Mouse (Mus musculus): ENCODE data around the gene 4933428G20Rik.

The 4933428G20Rik gene

DNA sequence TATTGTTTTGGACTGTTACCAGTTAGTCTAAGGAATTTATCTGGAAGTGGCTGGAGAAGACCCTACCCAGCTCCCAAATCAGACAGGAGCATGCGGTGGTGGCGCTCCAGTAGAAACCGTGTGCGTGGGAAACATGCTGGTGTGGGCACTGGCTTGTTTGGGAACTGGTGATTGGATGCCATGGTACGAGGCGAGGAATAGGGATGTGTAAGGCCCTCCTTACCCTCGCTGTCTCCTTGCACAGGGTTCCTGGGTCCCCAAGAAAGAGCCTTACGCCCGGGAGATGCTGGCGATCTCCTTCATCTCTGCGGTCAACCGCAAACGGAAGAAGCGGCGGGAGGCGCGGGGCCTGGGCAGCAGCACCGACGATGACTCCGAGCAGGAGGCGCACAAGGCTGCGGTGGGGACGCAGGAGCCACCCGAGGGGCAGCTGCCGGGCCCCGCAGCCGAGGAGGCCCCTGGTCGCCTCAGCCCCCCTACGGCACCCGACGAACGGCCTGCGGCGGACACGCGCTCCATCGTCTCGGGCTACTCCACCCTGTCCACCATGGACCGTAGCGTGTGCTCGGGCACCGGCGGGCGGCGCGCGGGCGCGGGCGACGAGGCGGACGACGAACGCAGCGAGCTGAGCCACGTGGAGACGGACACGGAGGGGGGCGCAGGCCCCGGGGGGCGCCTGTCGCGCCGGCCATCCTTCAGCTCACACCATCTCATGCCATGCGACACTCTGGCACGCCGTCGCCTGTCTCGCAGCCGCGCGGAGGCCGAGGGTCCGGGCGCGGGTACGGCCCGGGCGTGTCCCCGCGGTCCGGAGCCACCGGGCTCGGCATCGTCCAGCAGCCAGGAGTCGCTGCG, at the start of gene 4933428G20Rik:
4933428G20Rik (minus strand) TSS at position 476 of the 855 bp plus-strand sequence.
- DNase-seq = no peak

DNA sequence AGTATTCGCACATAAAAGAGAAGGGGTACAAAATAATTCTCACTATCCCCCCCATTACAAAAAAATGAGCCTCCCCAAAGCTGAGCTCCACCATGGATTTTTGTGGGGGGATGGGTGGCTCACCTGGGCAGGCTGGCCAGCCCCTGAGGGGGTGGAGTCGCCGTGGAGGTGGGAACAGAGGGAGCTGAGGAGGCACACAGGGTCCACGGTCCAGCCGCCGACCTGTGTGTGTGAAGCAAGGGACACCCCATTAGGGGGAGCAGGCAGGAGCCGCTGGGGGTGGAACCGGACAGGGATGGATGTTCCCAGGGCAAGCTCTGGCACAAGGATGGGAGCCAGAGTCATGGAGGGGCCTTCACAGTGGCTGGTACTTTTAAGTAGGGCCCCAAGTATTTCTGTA, 48.6 kb upstream of the 4933428G20Rik start:
- no peak for DNase-seq

DNA sequence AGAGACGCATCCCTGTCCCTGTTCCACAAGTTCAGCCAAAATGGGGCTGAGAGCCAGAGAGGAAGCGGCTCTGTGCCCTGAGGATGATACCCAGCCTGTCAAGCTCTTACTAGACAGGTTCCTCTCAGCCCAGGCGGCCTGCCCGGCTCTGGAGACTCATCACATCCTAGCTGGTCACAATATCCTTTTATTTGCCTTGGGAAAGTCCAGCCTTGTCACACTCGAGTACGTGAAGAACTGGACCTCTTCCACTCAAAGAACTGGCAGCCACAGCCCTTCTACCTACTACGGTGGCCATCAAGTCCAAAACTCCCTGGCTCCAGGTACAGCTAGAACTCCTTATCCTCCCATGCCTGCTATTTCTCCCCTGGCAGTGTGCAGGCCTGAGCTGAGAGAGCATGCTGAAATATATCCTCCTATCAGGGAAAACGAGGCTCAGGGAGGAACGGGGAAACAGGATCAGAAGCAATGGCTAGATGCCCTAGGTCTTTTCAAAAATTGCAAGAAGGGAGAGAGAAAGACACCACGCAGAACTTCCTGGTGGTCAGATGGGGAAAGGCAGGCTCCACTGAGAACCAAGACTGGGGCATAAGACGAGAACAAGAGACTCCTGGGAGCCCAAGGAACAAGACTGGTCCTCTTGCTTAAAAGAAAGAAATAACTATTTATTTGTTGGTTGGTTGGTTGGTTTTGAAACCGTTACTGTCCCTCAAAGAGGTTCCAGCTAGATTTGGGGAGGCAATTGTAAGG, 48.0 kb upstream of the 4933428G20Rik start:
- DNase-seq = no peak

DNA sequence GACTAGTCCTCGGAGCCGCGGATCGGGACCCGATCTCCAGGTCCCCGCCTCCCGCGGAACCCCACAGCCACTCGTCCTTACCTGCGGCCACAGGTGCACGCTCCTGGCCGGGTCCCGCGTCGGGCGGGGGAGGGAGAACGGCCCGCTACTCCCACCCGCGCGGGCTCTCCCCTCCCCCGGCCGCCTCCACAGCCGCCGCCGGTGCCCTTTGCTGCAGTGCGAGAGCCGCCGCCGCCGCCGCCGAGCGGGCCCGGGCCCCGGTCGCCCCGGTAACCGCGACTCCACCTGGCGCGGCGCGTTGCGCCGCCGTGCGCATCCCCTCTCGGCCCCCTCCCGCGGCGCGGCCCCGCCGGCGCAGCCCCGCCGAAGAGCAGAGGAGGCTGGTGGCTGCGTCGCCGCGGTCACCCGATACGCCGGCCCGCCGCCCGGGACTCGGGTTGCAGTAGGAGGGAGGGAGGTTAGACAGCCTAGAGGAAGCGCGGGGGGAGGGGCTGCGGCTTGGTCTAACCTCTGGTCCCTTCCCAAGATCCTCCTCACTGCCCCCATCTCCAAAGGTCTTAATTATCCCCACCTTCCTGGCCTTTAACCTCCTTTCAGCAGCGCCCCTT, 46.8 kb upstream of the 4933428G20Rik start:
- no peak for DNase-seq

DNA sequence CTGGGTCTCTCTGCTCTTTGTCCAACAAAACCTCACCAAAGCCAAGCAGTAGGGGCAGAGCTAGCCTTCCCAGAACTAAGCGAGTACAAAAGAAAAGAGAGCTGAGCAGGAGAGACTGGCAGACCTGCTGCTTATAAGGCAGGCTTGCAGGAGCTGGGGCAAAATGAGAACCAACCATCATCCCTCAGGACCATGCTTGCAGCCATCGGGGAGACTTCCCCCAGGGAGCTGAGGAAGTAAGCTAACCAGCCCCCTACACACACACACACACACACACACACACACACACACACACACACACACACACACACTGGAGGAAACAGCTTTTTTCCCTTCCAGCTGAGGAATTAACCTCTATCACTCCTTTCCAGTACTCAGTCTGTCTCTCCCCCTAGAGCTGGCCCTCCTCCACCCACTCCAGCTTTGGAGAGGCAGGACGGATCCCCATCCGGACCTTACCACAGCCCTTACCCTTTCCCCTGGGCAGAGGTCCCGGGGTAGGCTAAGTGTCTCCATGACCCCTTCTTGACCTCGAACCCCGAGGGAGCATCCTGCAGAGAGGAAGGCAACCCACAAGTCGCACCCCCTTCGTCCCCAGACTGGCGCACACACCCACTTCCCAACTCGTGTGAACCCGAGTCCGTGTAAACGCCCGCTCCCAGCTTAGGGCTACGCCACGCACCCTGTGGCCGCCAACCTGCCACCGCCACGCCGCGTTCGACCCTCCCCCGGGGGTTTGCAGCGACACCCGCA, 45.8 kb upstream of the 4933428G20Rik start:
- DNase-seq = no peak

DNA sequence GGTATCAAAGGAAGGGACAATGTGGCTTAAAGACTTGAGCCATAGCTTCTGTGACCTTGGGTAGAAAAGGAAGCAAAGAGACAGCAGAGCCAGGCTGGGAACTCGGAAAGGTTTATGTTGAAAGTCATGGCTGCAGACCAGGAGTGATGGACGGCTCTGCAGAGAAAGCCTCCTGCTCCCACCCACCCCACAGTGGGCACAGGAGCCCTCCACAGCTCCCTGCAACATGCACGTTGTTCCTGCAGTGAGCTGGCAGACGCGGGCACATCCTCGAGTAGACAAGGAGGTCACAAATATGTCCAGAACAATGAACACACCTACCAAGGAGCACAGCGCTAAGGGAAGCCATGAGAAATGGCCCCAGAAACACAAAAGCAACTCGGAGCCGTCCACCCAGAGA, 43.7 kb upstream of the 4933428G20Rik start:
- DNase-seq = no peak

DNA sequence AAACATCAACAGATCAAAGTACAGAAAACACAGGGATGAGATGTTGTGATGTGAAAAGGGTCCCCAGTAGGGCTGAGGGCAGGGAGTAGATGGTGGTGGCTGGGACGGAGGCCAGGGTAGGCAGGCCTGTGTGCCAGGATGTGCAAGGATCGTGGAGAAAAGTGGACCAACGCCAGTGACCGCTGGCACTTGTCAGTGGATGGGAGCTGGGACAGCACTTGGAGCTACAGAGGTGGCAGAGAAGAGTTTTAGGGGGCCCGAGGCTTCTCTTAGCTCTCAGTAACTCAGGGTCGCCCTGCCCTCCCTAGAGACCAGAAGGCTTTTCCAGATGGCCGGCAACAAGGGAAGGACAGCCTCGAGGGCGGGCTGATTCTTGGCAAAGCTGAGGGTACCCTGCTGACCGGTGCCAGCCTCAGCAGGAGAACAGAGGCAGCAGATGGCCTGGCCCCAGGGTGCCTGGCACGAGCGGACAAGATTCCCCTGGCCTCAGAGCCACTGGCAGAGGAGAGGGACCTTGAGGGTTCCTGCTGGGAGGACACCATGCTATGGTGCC, 43.1 kb upstream of the 4933428G20Rik start:
- no peak for DNase-seq

DNA sequence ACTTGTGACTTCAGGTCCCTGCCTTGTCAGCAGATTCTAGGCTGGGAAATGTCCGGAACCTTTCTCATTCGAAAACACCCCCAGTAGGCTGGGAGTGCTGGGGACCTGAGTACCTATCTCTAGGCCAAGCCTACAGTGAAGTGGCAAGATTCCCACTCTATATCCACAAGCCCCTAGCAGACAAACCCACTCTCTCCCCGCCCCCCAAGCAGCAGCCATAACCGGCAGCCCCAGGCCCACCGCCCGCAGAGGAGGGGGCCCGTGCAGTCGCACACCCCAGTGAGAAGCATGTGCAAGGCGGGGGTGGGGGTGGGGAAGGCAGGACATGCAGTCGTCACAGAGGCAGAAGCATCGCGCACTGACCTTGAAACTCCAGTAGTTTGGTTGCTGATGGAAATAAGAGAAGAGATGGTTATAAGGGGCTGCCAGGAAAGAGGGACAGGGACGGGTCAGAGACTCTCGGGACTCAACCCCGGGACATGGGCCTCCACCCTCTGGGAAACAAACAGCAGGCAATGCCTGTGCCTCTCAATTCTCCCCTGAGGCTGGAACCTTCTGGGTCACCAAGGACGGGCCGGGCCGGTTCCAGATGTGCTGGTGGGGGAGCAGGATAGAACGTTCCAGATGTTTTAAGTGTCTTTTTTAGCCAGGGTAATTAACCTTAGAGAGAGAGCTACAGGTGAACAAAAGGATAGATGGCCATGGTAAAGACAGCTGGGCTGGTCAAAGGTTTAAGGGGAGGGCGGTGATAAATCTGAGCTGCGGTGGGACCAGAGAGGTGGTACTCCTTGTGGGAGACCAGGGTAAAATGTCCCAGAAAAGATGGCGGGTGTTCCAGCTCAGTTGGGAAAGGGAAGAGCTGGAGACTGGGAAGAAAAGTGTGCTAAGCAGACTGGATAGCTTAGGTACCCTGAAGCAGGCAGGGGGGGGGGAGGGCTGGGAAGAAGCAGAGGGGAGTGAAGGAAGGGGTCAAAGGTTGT, 42.3 kb upstream of the 4933428G20Rik start:
- DNase-seq = no peak

DNA sequence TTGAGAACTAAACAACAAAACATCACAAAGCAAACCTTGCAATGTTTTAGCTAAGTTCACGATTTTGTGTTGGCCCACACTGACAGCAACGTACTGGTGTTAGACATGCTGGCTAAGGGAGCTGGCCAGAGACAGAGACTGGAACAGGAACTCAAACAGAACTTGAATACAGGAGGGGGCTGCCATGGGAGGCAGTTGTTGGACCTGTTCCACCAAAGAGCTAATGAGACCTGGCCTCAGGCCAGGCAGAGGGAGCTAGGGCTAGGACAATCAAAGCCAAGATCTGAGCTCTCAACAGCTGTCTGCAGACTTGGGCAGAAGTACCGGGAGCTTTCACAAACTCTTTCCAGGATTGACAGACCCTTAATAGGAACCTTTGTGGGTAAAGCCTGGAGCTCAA, 40.5 kb upstream of the 4933428G20Rik start:
- DNase-seq = peak; percentile 48

DNA sequence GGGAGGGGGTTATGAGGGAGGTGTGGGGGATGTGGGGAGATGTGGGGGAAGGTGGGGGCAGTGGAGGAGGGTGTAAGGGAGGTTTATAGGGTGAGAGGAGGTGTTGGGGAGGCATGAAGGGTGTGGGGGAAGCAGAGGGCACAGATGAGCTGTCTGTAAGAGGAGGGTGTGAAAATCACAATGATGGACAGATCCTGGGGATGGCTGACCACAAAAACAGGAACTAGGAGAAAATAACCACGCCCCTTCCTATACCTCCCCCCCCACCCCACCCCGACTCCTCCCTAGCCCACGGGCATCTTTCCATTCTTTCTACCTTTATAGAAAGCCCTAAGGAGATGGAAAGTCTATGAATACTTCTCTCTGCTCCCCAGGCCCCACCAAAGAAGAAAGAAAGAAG, 40.0 kb upstream of the 4933428G20Rik start:
- DNase-seq = no peak

DNA sequence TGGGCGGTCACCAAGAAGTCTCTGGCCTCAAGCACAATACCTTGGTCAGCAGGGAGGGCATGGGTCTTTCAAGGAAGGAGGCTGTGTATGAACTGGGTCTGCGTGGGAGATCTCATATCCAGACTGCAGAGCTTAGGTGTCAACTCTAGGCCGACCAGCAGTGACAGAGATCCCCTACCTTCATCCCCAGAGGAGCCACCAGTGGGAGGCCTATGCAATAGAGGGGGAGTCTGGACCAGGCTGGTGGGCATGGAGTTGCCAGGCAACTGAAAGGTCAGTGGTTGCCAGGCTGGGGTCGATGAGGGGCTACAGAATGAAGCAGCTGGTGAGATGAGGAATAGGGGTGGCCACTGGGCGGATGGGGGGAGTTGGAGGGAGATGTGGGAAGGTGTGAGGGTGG, 39.5 kb upstream of the 4933428G20Rik start:
- DNase-seq = no peak

DNA sequence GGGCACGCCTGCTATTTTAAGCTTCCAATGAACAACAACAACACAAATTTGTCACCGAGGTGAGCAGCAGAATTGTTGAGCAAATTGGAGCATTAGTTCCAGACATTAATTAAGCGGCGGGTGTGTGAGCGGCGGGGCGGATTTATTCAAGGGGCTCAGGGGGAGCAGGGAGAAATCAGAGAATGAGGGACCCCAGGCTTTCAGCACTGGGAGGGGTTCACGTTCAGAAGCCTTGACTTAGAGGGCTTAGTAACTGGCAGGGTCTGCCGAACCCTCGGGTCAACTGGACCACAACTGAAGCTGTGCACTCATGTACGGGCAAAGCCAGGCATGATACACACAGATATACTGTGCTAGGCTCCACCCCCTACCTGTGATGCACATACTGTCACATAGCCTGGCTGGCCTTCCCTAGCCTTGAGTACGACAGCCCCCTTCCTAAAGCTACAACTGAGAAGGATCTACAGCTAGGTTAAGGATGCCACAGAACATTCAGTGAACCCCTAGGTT, 37.5 kb upstream of the 4933428G20Rik start:
- no peak for DNase-seq

DNA sequence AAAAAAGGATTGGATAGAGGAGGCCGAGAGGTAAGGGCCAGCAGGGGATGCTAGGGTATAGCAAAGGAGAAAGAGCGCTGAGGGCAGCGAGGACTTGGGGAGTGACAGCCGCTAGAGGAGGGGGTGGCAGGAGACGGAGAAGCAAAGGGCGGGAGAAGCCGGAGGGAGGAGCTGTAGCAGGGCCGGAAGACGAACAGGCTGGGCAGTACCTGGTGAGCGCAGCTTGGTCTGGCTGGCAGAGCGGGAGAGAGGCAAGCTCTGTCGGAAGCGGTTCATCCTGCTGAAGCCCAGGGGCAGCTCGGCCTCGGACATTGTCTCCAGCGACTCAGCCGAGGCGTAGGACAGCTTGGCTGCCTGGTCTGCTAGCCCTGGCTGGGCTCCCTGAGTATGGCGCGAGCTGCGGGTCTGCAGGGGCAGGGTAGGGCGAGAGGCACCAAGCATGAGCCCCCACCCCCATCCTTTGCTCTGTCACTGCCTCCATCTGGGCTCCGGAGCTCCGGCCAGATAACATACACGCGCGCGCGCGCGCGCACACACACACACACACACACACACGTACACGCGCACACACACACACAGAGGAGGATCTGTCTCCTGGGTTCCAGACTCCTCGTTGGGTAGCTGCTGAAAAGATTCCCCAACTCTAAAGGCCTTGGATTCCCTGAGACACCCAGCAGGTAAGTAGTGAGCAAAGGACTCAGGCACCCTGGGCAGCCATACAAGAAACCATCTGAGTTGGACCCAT, 36.9 kb upstream of the 4933428G20Rik start:
- DNase-seq = no peak

DNA sequence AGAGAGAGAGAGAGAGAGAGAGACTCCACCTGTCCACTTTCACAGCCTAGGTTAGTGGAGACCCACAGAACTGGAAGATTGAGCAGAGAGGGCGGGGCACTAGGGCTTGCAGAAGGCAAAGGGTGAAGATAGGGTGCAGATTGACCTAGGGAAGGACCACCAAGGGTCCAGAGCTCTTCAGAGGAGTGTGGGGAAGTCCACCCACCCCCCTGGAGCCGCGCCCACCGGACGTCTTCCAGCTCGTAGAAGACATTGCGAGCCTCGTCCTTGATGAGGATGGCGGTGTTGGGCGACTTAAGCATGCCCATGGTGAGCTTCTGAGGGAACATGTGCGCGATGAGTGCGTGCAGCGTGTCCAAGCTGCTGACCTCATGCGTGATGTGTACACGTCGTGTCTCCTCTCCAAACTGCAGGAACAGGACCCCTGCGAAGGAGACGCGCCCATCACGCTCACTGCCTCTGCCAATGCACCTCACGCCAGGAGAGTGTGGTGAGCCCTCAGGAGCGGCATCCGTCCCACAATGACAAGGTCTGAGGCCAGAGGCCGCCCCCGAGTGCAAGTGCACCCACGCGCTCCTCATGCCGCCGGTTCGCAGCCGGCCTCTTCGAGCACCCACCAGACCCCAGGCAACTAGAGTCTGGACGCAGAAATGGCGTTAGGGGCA, 36.1 kb upstream of the 4933428G20Rik start:
- DNase-seq = no peak

DNA sequence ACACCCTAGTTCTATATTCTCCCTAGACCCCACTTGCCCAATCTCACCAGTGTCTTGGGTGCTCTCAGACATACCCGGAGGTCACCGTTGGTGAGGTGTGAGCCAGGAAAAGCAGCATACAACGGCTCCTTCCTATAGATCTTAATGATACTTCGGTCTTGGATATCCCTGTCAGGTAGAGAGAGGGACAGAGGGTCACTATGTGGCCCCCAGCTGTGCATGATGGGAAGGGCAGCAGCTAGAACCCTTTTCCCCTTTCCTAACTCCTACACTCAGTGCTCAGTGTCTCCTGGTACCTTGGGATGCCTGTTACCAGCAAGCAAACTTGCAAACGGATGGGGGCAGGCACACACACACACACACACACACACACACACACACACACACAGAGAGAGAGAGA, 35.5 kb upstream of the 4933428G20Rik start:
- DNase-seq = no peak

DNA sequence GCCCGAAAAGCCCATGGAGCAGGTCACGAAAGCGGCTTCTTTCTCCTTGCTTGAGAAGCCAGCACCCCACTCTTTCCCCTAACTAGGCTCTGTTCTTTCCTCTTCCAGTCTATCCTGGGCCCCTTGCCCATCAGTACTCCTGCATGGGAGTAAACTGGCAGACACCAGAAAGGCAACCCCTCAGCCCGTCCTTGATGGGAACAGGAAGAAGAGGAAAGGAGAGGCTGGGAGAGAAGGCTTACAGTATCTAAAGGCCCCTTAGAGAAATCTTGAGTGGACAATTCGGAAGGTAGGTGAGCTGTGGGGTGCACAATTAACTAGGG, 35.1 kb upstream of the 4933428G20Rik start:
- DNase-seq = no peak

DNA sequence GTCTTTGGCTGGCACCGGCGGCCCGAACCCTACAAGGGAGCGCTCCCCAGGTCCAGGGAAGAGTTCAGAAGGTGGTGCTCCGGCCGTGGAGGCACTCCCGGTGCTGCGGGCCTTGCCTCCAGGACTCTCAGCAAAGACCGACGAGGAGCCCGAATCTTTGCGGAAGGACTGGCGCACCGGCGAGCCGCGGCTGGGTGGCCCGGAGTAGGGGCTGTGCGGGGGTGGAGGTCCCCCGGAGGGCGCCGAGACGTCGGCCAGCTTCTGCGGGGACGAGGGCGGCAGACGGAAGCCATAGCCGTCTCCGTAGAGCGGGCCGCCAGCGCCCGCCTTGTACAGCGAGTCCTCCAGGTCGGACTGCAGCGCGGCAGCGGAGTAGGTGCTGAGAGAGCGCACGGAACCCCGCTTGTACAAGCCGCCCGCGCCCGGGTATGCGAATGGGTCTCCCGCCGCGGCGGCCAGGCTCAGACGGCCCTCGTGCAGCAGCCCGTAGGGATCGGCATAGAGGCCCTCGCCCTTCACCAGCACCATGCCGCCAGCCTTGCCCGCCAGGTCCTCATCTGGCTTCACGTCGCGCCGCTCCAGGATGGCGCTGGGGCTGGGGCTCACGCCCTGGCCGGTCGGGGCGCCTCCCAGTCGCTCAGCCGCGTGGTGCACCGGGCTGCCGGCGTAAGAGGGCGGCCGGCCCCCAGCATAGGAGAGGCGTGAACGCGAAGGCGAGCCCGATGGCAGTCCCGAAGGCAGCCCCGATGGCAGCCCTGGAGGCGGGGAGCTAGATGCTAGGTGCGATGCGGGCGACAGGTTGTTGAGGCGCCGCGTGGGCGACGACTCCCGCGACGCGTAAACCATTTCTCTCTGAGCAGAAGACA, 34.5 kb upstream of the 4933428G20Rik start:
- DNase-seq = no peak

DNA sequence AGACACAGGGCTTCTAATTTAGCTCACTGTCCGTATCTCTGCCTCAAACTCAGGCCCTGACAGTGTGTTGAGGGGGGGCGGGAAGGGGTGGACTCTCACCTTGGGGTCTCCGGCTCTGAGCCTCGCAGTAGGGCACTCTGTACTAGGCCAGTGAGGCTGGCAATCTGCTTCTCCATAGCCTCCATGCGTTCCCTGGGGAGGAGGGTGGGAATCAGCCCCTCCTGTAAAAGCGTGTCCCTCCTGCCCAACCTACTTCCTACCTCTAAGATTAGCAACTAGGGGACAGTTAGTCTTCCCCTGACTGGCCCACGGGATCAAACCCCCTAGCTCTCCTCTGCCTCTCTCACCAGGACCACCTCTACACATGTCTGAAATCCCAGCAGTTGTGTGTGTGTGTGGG, 33.5 kb upstream of the 4933428G20Rik start:
- DNase-seq = no peak

DNA sequence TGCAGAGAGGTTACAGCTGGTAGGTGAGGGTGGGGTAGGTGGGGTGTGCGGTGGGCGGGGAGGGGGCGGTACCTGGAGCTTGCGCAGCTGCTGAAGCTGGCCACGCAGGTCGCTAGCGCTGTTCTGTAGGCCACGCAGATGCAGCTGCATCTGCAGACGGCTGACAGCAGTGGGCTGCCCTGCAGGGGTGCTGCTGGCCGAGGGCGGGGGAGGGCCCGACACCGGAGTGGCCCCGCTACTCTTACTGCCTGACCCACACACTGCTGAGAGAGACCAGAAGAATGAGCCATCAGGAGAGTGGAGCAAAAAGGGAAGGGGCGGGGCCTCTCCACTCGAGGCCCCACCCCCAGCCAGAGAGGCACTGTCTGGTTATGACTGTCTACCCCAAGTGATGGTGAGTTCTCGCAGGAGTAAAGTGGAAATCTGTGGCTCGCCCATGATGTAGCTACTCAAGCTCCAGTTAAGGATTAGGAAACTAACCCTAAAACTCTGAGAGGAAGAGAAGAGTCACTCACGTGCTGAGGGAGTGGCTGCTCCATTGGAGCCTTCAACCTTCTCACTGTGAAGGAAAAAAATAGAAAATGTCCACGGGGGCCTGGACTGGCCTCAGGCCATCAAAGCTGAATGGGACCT, 32.9 kb upstream of the 4933428G20Rik start:
- DNase-seq = no peak

Measured in lung, postnatal 14 days (tissue).